Mouse (Mus musculus) skeletal muscle tissue, adult 2 months (tissue): ENCODE results near the gene BC017158.

Experiments used
- DNase-seq: peaks from one replicate; pipeline ENCODE4 v3.0.0-alpha.2; 2012; ENCODE audit warnings: low read depth, low spot score

Gene BC017158

GRCm38 (mm10) chr7:128309776-128310175 lies 11.8 kb upstream of the BC017158 start:
- DNase-seq = no peak

- no peak for DNase-seq
Measured at GRCm38 (mm10) chr7:128309216-128309615, 11.2 kb upstream of the BC017158 start.

- DNase-seq = no peak
Measured at GRCm38 (mm10) chr7:128307851-128308250, 9.9 kb upstream of the BC017158 start.

GRCm38 (mm10) chr7:128304907-128305306 lies 6.9 kb upstream of the BC017158 start:
- no peak for DNase-seq

- no peak for DNase-seq
Measured at GRCm38 (mm10) chr7:128304198-128304597, 6.2 kb upstream of the BC017158 start.

GRCm38 (mm10) chr7:128302151-128302550 lies 4.2 kb upstream of the BC017158 start:
- DNase-seq = no peak

GRCm38 (mm10) chr7:128300952-128301351 lies 3.0 kb upstream of the BC017158 start:
- DNase-seq = no peak

GRCm38 (mm10) chr7:128298481-128299342 lies 742 bp upstream of the BC017158 start:
- no peak for DNase-seq

- DNase-seq = no peak
Measured at GRCm38 (mm10) chr7:128297291-128297616, 716 bp downstream of the BC017158 start.

- DNase-seq = no peak
Measured at GRCm38 (mm10) chr7:128296514-128296913, 1.5 kb downstream of the BC017158 start.

- DNase-seq = no peak
Measured at GRCm38 (mm10) chr7:128294785-128295184, 3.2 kb downstream of the BC017158 start.

- DNase-seq = peak; percentile 25
Measured at GRCm38 (mm10) chr7:128288923-128289544, 8.9 kb downstream of the BC017158 start.

- DNase-seq = no peak
Measured at GRCm38 (mm10) chr7:128285060-128285459, 12.9 kb downstream of the BC017158 start.

GRCm38 (mm10) chr7:128284047-128284446 lies 13.9 kb downstream of the BC017158 start:
- DNase-seq = no peak

- DNase-seq = no peak
Measured at GRCm38 (mm10) chr7:128282532-128283244, 15.3 kb downstream of the BC017158 start.

GRCm38 (mm10) chr7:128281765-128282164 lies 16.2 kb downstream of the BC017158 start:
- no peak for DNase-seq

- DNase-seq = no peak
Measured at GRCm38 (mm10) chr7:128279750-128280149, 18.2 kb downstream of the BC017158 start.

- no peak for DNase-seq
Measured at GRCm38 (mm10) chr7:128276051-128276450, 21.9 kb downstream of the BC017158 start.

GRCm38 (mm10) chr7:128271496-128271895 lies 26.5 kb downstream of the BC017158 start:
- DNase-seq = no peak

GRCm38 (mm10) chr7:128270431-128270850 lies 27.5 kb downstream of the BC017158 start:
- no peak for DNase-seq

GRCm38 (mm10) chr7:128267813-128268212 lies 30.2 kb downstream of the BC017158 start:
- DNase-seq = peak; percentile 58

GRCm38 (mm10) chr7:128267391-128267790 lies 30.6 kb downstream of the BC017158 start:
- no peak for DNase-seq
